Mouse (Mus musculus) E14TG2a.4 (cell line): Measurements from ENCODE around the gene 2700097O09Rik.

Source experiments
- CTCF ChIP-seq: conservative IDR thresholded peaks from 2 replicates; pipeline ENCODE4 v1.5.1; 2014; ENCODE audit warnings: low read length
- NANOG ChIP-seq: IDR thresholded peaks from 2 replicates; pipeline ENCODE4 v1.6.1; 2014; ENCODE audit warnings: borderline replicate concordance, low read length, mixed read lengths

DNA sequence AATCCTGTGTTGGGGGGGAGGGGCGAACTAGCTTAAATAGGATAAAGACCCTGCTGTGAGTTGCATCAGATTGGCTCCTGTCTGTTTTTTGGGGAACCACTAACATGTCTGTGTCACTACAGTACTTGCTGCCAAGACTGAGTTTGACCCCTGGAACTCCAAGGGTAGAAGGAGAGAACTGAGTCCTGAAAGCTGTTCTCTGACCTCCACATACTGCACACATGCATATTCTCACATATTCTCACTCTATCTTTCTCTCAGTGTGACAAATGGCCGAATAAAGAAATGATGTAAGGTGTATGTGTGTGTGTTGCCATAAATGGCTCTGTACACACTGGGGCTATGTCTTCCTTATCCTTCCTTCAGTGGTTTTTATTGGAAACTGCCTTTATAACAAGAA lies 56.6 kb downstream of the 2700097O09Rik start:
- TF ChIP-seq CTCF: no peak
- TF ChIP-seq NANOG: no peak
